Mouse (Mus musculus) forebrain, postnatal 0 days (tissue): Measurements from ENCODE around the gene Tbcel. TPM values are rescaled to one million over a fixed set of nuclear protein-coding genes. Genes with fewer than 3 reads are reported as not detected.
A peak's percentile ranks its signal among the peaks of the same experiment; 100 is the strongest.

Experiments
- ATAC-seq: fragments of 200-750 bp; cut with Nextera tagmentation; 2 replicates; pipeline ENCODE4 v1.8.0; 2017; ENCODE audit warnings: mild to moderate bottlenecking, moderate library complexity
- DNase-seq: peaks from one replicate; pipeline ENCODE4 v3.0.0-alpha.2; 2015
- H3K27ac ChIP-seq: fragments of 300-500 bp; sonication (generic); 2 replicates; pipeline ENCODE4 v1.5.1; 2014; ENCODE audit warnings: low read depth, mild to moderate bottlenecking, antibody characterized with exemption, low read length, moderate library complexity, mixed read lengths
- H3K27me3 ChIP-seq: fragments of 300-500 bp; sonication (generic); 2 replicates; pipeline ENCODE4 v1.6.1; 2014; ENCODE audit warnings: mild to moderate bottlenecking, low read length, mixed read lengths; ENCODE audit not compliant: insufficient read depth
- H3K36me3 ChIP-seq: fragments of 300-500 bp; sonication (generic); 2 replicates; pipeline ENCODE4 v1.6.1; 2014; ENCODE audit warnings: mild to moderate bottlenecking, moderate library complexity; ENCODE audit not compliant: insufficient read depth
- H3K4me1 ChIP-seq: fragments of 300-500 bp; sonication (generic); 2 replicates; pipeline ENCODE4 v1.6.1; 2014; ENCODE audit warnings: antibody characterized with exemption; ENCODE audit not compliant: insufficient read depth
- H3K4me2 ChIP-seq: fragments of 300-500 bp; sonication (generic); 2 replicates; pipeline ENCODE4 v1.6.1; 2014; ENCODE audit warnings: low read depth, mild to moderate bottlenecking, moderate library complexity
- H3K4me3 ChIP-seq: fragments of 300-500 bp; sonication (generic); 2 replicates; pipeline ENCODE4 v1.5.1; 2014; ENCODE audit warnings: low read depth, low read length, mixed read lengths
- H3K9ac ChIP-seq: fragments of 300-500 bp; sonication (generic); 2 replicates; pipeline ENCODE4 v1.6.1; 2014; ENCODE audit warnings: mild to moderate bottlenecking
- H3K9me3 ChIP-seq: fragments of 300-500 bp; sonication (generic); 2 replicates; pipeline ENCODE4 v1.6.1; 2016; ENCODE audit warnings: low read length
- CTCF ChIP-seq: sonication (generic); IDR thresholded peaks from 2 replicates; pipeline ENCODE4 v1.5.1; 2016; ENCODE audit warnings: antibody characterized with exemption, control low read depth, low read depth
- WGBS: fragments of 180-500 bp; shearing (Covaris S2); extraction: QIAGEN DNeasy Blood & Tissue Kit; methylation state at CpG from one replicate; pipeline ENCODE4 v1.1.7; 2014; 5-methylcytosine and 5-hydroxymethylcytosine counted together
- polyA plus RNA-seq: library from polyadenylated mRNA; unstranded; fragments of >200 nt; fragmentation: Nextera tagmentation; extraction: Ambion mirVana; gene quantifications from 2 replicates; pipeline ENCODE4 v1.2.1, GENCODE M21; 2015
- total RNA-seq: library from RNA; depleted of rRNA; stranded (reverse); fragments of >200 nt; gene quantifications from 2 replicates; pipeline ENCODE4 v1.2.3, GENCODE M21; 2014

Gene Tbcel
- total and polyA plus RNA-seq, 2 experiments from 2014 or later = 3.2 to 24.8 TPM

GRCm38 (mm10) chr9:42449043-42449442, 58.6 kb downstream of the Tbcel start:
- Histone ChIP-seq H3K4me2 (no peak overlapping the region), H3K27me3 (no peaks in the 10 kb centered on the region), H3K9me3 (no peaks in the 10 kb centered on the region), H3K4me3 (no peak overlapping the region), H3K36me3 (peaks cover 43% of the 10 kb centered on the region), H3K27ac (no peak overlapping the region), H3K4me1 (no peaks in the 10 kb centered on the region), H3K9ac (no peak overlapping the region)
- no peak for ATAC-seq
- 90% methylated on average over 6 of the region's 6 CpGs for WGBS
- no peak for DNase-seq
- TF ChIP-seq CTCF = no peak

GRCm38 (mm10) chr9:42442100-42442499, 65.5 kb downstream of the Tbcel start:
- no peak for DNase-seq
- no peak overlapping the region for H3K4me3 ChIP-seq
- no peaks in the 10 kb centered on the region for H3K9me3 ChIP-seq
- H3K9ac ChIP-seq = no peak overlapping the region
- no peak overlapping the region for H3K4me2 ChIP-seq
- no peak for TF ChIP-seq CTCF
- 92% methylated on average over 8 of the region's 8 CpGs for WGBS
- peaks cover 41% of the 10 kb centered on the region for H3K36me3 ChIP-seq
- H3K27me3 ChIP-seq = no peaks in the 10 kb centered on the region
- ATAC-seq = no peak
- H3K27ac ChIP-seq = no peak overlapping the region
- H3K4me1 ChIP-seq = no peaks in the 10 kb centered on the region

- Histone ChIP-seq H3K4me3 (no peak overlapping the region), H3K36me3 (peaks cover 49% of the 10 kb centered on the region), H3K9ac (no peak overlapping the region), H3K9me3 (no peaks in the 10 kb centered on the region), H3K4me2 (no peak overlapping the region), H3K4me1 (no peaks in the 10 kb centered on the region), H3K27me3 (no peaks in the 10 kb centered on the region), H3K27ac (no peak overlapping the region)
- no peak for TF ChIP-seq CTCF
- WGBS = 98% methylated on average over 2 of the region's 2 CpGs
- DNase-seq (no peak), ATAC-seq (no peak)
These were observed 66.4 kb downstream of the Tbcel start for GRCm38 (mm10) chr9:42441234-42441633.

- H3K27me3 ChIP-seq = no peaks in the 10 kb centered on the region
- TF ChIP-seq CTCF = no peak
- ATAC-seq (peak; percentile 61), DNase-seq (peak; percentile 19)
- H3K4me3 ChIP-seq = no peak overlapping the region
- H3K4me1 ChIP-seq = no peaks in the 10 kb centered on the region
- H3K9ac ChIP-seq = no peak overlapping the region
- peaks cover 55% of the 10 kb centered on the region for H3K36me3 ChIP-seq
- no peaks in the 10 kb centered on the region for H3K9me3 ChIP-seq
- H3K4me2 ChIP-seq = no peak overlapping the region
- no peak overlapping the region for H3K27ac ChIP-seq
- WGBS = 12% methylated on average over 4 of the region's 4 CpGs
These were observed 68.2 kb downstream of the Tbcel start for GRCm38 (mm10) chr9:42439446-42439845.

GRCm38 (mm10) chr9:42432155-42432554, 75.5 kb downstream of the Tbcel start:
- TF ChIP-seq CTCF = peak; percentile 47
- no peaks in the 10 kb centered on the region for H3K9me3 ChIP-seq
- H3K4me2 ChIP-seq = no peak overlapping the region
- no peaks in the 10 kb centered on the region for H3K4me1 ChIP-seq
- no peak for DNase-seq
- H3K4me3 ChIP-seq = no peak overlapping the region
- ATAC-seq = no peak
- H3K27ac ChIP-seq = no peak overlapping the region
- no peaks in the 10 kb centered on the region for H3K27me3 ChIP-seq
- H3K9ac ChIP-seq = no peak overlapping the region
- peaks cover 55% of the 10 kb centered on the region for H3K36me3 ChIP-seq
- WGBS = 100% methylated on average over 2 of the region's 2 CpGs

GRCm38 (mm10) chr9:42431606-42432005, 76.0 kb downstream of the Tbcel start:
- Histone ChIP-seq H3K9me3 (no peaks in the 10 kb centered on the region), H3K9ac (no peak overlapping the region), H3K27ac (no peak overlapping the region), H3K4me3 (no peak overlapping the region), H3K4me1 (no peaks in the 10 kb centered on the region), H3K4me2 (no peak overlapping the region), H3K27me3 (no peaks in the 10 kb centered on the region), H3K36me3 (peaks cover 54% of the 10 kb centered on the region)
- TF ChIP-seq CTCF = no peak
- 93% methylated on average over 2 of the region's 2 CpGs for WGBS
- ATAC-seq (no peak), DNase-seq (no peak)

- peak; percentile 9 for DNase-seq
- TF ChIP-seq CTCF = no peak
- peak overlapping the region; percentile 50 for H3K27ac ChIP-seq
- WGBS = 71% methylated on average over 12 of the region's 12 CpGs
- H3K9me3 ChIP-seq = no peaks in the 10 kb centered on the region
- H3K4me1 ChIP-seq = no peaks in the 10 kb centered on the region
- H3K4me3 ChIP-seq = no peak overlapping the region
- H3K27me3 ChIP-seq = no peaks in the 10 kb centered on the region
- H3K4me2 ChIP-seq = no peak overlapping the region
- H3K36me3 ChIP-seq = peaks cover 44% of the 10 kb centered on the region
- no peak overlapping the region for H3K9ac ChIP-seq
- ATAC-seq = peak; percentile 73
These were observed 79.3 kb downstream of the Tbcel start for GRCm38 (mm10) chr9:42428060-42428924.
